Mouse (Mus musculus) brain, embryonic 14.5 days (tissue): ENCODE measurements around the gene Mark4.

Experiments
- CTCF ChIP-seq: fragments of 200-500 bp; IDR thresholded peaks from 2 replicates; pipeline ENCODE4 v1.5.1; 2012; ENCODE audit warnings: inconsistent platforms, mild to moderate bottlenecking, moderate library complexity, borderline replicate concordance; ENCODE audit not compliant: insufficient read depth, insufficient read length; ENCODE audit errors: extremely low read depth
- POLR2A ChIP-seq: fragments of 200-500 bp; IDR thresholded peaks from 2 replicates; pipeline ENCODE4 v1.6.1; 2012; ENCODE audit warnings: mild to moderate bottlenecking, inconsistent platforms, borderline replicate concordance; ENCODE audit not compliant: poor library complexity, insufficient read depth, insufficient read length, severe bottlenecking; ENCODE audit errors: extremely low read depth

GRCm38 (mm10) chr7:19494751-19495474 lies 36.3 kb upstream of the Mark4 start:
- TF ChIP-seq POLR2A (no peak), CTCF (no peak)
